Mouse (Mus musculus): Measurements from ENCODE around the gene Pex13.

The Pex13 gene

GRCm38 (mm10) chr11:23665798-23666501 is at the start of gene Pex13:
Gene Pex13 (minus strand): TSS chr11:23665959.
- peak; percentile 81 for DNase-seq (ENCODE audit: extremely low spot score, low read depth, low spot score)

- no peak for DNase-seq (ENCODE audit: extremely low spot score, low read depth, low spot score)
Measured at GRCm38 (mm10) chr11:23712299-23712698, 46.5 kb upstream of the Pex13 start.

GRCm38 (mm10) chr11:23704604-23705294 is 39.0 kb upstream of the Pex13 start:
- no peak for DNase-seq (ENCODE audit: extremely low spot score, low read depth, low spot score)

DNA sequence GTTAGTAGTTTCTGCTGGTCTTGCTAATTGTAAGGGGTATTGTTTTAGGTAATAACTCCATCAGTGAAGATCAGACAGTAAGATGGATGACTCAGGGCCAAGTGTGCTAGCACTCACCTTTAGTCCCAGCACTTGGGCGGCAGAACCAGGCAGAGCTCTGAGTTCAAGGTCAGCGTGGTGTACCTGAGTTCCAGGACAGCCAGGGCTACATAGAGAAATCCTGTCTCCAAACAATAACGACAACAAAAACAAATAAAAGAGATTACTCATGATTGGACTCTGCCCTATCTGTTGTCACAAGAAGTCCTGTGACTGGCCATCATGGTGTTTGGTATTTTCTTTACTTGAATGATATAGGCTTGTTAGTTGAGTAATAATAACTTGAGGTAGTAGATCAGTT is 36.1 kb upstream of the Pex13 start:
- DNase-seq (ENCODE audit: extremely low spot score, low read depth, low spot score) = no peak

DNA sequence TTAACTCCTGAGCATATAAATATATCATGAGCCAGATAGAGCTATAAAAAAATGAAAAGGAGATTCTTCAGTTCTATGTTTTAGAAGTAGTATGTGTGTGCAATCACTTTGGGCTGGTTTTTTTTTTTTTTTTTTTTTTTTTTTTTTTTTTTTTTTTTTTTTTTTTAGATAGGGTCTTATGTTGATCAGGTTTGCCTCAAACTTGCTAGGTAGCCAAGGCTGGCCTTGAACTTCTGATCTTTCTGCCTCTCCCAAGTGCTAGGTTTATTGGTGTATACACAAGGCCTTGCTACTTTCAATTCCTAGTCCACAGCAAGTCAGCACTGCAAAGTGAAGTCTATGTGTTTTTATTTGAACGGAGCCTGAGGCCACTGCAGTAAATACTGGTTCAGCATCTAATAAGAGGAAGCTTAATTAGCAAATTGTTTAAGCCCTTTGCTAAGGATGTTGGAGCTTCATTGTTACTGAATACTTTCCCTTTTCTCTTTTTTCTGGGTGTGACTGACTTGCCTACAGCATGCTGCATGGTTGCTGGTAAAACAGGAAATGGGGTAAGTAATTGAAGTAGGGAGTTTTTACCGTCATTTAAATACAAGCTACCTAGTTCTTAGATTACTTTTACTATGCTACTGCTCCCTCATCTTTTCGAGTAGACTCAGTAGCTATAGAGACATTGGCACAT is 33.8 kb upstream of the Pex13 start:
- no peak for DNase-seq (ENCODE audit: extremely low spot score, low read depth, low spot score)

DNA sequence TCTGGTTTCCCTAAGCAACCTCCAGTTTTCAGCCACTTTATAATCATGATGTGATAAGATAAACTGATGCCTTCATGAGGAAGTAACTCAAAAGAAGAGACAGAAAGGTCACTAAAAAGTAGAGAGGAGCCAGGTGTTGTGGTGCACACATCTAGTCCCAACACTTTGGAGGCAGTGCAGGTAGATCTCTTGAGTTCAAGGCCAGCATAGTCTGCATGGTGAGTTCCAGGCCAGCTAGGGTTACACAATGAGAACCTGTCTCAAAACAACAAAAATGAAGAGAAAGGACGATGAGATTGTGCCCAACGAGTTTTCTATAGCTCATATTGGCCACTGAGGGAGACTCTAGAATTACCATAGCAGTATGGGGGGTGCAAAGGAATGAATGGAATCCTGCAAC is 32.8 kb upstream of the Pex13 start:
- no peak for DNase-seq (ENCODE audit: extremely low spot score, low read depth, low spot score)

DNA sequence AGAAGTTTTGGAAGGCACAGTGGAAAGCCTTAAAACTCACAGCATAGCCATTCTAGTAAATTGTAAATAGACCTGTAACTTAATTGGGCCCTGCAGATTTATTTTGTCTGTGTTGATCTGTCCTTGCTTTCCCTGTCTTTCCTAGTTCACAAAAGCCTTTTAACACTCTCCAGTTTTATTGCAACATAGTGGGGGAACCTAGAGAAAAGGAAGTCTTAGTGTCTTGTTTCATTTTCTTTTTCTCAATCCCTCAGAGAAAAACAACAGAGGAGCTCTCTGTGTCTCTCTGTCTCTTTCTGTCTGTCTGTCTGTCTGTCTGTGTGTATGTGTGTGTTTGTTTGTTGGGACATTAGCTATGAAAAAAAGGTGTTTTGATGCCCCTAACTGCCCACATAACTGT is 30.1 kb upstream of the Pex13 start:
- no peak for DNase-seq (ENCODE audit: extremely low spot score, low read depth, low spot score)

- DNase-seq (ENCODE audit: extremely low spot score, low read depth, low spot score) = no peak
Measured at GRCm38 (mm10) chr11:23693286-23693685, 27.5 kb upstream of the Pex13 start.

- no peak for DNase-seq (ENCODE audit: extremely low spot score, low read depth, low spot score)
Measured at GRCm38 (mm10) chr11:23688060-23688459, 22.3 kb upstream of the Pex13 start.

- no peak for DNase-seq (ENCODE audit: extremely low spot score, low read depth, low spot score)
Measured at GRCm38 (mm10) chr11:23686671-23687070, 20.9 kb upstream of the Pex13 start.

DNA sequence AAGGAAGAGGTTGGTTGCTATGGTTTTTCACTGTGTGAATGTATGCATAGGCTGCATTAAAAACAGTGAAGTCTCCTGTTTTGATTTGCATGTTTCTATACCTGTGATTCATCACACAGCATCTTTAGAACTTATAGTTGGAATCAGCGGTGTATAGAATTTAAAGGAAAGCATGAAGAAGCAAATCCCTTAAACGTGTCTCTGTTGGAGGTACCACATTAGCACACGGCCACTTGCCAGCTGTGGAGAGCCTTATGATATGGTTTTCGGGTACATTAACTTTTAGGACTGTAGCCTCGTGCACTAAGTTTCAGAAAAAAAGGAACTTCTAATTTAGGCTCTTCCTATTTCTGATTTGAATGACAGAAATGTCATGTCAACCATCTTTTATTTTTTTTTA is 16.8 kb upstream of the Pex13 start:
- DNase-seq (ENCODE audit: extremely low spot score, low read depth, low spot score) = no peak

DNA sequence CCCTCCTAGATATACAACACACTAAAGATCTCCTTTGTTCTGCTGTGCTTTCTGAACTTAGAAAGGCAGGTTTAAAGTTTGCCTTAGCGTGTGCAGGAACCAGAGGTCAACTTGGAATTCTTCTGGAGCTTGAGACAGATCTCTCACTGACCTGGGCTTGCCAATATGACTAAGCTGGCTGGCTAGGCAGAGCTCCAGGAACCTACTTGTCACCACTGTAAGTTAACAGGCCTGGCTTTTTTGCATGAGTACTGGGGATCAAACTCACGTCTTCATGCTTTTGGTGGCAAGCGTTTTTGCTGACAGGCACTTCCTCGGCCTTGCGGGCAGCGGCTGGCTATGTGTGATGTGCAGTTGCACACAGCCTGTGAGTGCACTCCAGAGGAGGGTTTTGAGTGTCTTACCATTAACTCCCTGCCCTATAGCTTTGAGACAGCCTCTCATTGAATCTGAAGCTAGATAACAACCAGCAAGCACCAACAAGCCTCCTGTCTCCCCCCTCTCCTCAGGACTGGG is 14.7 kb upstream of the Pex13 start:
- no peak for DNase-seq (ENCODE audit: extremely low spot score, low read depth, low spot score)

GRCm38 (mm10) chr11:23679044-23679642 is 13.4 kb upstream of the Pex13 start:
- peak; percentile 82 for DNase-seq (ENCODE audit: extremely low spot score, low read depth, low spot score)

DNA sequence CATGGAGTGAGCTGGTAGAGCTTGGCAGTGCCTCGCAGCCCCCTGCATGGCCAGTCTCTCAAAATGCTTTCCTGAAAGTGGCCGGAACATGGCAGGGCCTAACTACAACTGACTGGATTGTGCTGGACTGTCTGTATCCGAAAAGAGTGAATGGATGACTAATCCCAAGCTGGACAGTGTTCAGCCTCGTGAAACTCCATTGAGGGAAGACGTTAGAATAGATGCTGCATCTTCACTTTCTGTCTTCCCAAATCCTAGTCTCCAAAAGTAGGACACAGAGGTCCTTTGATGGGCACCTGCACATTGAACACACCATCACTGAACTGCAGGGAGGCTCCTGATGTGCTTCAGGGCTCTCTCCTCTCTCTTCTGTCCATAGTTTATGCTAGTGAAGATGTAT is 10.3 kb upstream of the Pex13 start:
- DNase-seq (ENCODE audit: extremely low spot score, low read depth, low spot score) = no peak

DNA sequence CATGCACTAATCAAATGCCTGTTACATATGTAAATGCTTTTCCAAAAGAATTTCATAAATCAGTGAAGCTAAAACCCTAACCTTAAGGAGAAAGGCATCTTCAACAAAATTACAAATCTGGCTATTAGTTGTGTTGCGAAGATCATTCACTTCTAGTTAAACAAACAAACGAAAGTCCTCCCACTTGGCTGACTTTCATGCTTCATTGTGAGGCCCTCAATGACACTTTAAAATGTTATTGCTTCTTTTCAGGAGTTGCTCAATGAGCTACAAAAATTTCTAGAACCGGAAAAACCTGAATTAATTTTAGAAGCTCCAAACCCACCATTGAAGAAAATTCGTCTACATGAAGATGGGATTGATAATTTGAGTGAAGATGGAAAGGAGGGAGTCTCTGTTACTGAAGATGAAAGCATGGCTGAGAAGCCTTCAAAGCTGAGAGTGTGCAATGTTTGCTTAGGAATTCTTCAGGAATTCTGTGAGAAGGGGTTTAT is 6.5 kb upstream of the Pex13 start:
- no peak for DNase-seq (ENCODE audit: extremely low spot score, low read depth, low spot score)

DNA sequence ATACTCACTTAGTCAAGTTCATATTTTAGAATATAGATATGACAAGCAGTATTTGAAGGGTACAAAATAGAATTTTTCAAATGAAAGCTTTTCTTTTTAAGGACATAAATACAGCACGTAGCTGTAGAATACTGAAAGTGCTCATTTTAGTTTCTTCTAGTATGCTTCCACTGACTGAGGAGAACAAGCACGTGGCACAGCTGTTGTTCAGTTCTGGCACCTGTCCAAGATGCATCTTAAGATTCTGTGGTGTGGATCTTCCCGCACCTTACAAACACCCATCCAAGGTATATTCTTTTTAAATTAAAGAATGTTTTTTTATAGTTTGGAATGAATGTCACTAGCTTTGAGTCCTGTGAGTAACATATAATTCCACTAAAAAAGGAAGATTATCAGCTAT is 1.4 kb upstream of the Pex13 start:
- no peak for DNase-seq (ENCODE audit: extremely low spot score, low read depth, low spot score)

DNA sequence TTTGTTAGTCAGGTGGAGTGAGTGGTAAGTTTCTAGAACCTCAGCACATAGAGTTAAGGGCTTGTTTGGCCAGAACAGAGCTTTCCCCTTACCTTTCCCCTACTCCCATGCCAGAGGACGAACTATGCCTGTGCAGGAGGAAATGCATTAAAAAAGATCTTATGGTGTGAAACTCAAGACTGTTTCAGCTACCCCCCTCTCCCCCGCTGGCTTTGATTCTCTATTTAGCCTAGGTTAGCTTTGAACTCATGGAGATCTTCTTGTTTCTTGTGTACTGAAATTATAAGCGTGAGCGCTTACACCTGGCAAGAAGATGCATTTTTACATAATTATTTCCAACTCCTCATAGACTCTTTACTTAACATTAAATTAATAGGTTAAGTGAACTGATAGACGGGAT is 767 bp upstream of the Pex13 start:
- DNase-seq (ENCODE audit: extremely low spot score, low read depth, low spot score) = no peak

DNA sequence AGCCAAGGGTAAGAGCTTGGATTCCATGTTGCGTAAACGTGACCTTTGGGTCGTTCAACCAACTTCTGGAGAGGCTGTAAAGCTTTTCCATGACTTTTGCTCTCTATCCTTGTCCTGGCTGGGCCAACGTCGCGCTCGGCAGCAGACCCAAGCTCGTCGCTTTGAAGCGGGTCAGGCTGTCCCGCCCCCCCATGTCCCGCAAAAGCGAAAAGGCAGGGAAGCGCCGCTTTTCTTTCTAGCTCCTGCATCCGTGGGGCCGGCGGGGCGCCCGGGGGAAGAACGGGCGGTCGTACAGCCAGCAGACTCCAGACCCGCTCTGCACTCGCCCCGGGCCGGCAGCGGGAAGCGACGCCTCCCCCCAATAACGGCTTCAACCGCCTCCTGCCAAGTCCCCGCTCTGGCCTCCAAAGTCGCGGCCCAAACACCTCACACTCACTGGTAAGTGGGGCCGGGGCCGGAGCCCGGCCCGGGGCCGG is 410 bp downstream of the Pex13 start, which contains the start of gene Pus10:
Gene Pus10, plus strand, starts transcription at position 364 of the 476 bp plus-strand sequence.
- DNase-seq (ENCODE audit: extremely low spot score, low read depth, low spot score) = peak; percentile 26

GRCm38 (mm10) chr11:23664232-23664631 is 1.5 kb downstream of the Pex13 start:
- no peak for DNase-seq (ENCODE audit: extremely low spot score, low read depth, low spot score)

DNA sequence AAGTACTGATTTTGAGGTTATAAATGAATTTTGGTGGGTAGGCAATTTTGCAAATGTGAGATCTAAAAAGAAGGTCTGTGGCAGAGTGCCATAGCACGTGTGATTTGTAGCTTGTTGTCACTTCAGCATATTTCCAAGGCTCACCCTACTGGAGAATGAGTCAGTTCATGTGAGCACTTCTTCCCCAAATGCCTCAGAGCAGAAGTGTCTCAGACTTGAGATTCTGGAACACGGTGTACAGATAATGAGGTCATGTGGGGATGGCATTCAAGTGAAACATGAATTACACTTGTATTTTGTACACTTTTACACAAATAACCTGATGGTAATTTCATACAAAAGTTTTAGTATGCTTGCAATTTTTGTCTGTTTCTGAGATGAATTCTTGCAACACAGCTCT is 8.0 kb downstream of the Pex13 start:
- no peak for DNase-seq (ENCODE audit: extremely low spot score, low read depth, low spot score)

- DNase-seq (ENCODE audit: extremely low spot score, low read depth, low spot score) = no peak
Measured at GRCm38 (mm10) chr11:23653666-23654065, 12.1 kb downstream of the Pex13 start.

All from hindlimb bud, embryonic 11.5 days (tissue).